Mouse (Mus musculus) ovary, postnatal 10 days (tissue): ENCODE data around the gene Ramac.

Source experiments
- DNase-seq: peaks from one replicate; pipeline ENCODE4 v3.0.0; 2022; ENCODE audit warnings: low spot score

Ramac gene

DNA sequence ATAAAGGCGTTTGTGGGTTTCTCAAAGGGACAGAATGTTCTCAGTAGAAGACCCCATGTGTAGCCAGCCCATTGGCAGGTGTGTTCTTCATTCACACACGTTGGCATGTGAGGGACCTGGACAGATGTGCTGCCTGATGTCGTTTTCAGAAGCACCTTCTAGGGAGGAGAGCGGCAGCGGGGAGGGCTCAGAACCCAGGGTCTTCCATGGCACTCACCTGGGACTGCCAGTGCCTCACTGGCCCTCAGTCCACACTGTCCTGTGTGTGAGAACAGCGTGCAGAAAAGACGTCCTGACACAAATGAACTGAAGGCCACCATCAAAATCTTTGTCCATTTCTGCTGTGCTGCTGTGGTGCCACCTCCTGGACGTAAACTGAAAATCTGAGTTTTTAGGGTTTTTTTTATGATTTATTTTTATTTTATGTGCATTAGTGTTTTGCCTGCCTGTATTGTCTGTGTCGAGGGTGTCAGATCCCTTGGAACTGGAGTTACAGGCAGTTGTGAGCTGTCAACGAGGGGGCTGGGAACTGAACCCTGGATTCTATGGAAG lies 15.0 kb downstream of the Ramac start:
- DNase-seq = no peak

DNA sequence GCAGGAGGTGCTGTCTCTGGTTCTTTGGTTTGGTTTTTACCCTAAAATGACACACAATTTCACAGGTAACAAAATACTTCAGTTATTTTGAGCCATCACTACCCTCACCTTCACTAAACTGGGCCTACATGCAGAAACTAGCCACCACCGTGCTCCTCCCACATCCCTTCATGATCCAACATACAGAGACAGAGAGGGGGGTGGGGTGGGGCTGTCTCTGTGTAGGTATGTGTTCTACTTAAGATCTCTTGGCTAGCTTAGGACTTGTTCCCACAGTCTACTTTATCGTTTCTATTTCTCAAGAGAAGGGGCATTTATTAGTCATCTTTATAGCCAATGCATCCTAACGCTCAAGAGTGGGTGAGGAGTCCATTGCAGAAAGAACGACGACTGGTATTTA lies 25.8 kb downstream of the Ramac start:
- DNase-seq = no peak

DNA sequence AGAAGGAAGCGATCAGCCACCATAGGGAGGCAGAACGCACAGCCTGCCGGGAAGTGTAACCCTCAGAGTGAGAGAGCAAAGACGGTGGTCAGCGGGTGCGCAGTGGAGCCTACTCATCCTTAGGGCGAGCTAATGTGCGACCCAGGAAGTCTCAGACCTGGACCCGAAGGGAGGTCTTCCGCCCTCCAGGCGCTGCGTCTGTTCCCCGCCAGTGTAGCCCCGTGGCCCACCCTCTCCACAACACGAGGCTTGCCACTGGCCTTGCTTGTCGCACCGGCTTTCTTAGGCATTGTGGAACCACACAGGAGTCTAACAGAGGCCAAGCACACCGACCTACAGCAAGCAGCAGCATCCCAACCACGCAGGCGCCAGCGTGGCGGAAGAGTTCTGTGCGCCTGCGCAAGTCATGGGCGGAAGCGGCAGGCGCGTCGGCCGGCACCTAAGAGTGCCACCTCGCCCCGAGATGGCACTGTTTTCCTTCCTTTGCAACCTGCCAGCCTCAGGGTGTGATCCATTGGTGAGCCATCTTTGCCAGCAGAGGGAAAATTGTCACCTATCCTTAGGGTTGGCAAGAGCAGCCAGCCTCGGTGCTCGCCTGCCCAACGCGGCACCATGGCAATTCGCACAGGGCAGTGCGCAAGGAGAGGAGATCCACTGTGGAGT lies 26.5 kb downstream of the Ramac start, which contains the start of gene 3110040N11Rik:
Gene 3110040N11Rik (minus strand): TSS at position 384 of the 663 bp plus-strand sequence.
- peak; percentile 65 for DNase-seq

- DNase-seq = no peak
These were observed 43.3 kb downstream of the Ramac start for GRCm38 (mm10) chr7:81806067-81806466.
